ENCODE assay signal across 15 mouse cellular contexts in the genomic region with DNA sequence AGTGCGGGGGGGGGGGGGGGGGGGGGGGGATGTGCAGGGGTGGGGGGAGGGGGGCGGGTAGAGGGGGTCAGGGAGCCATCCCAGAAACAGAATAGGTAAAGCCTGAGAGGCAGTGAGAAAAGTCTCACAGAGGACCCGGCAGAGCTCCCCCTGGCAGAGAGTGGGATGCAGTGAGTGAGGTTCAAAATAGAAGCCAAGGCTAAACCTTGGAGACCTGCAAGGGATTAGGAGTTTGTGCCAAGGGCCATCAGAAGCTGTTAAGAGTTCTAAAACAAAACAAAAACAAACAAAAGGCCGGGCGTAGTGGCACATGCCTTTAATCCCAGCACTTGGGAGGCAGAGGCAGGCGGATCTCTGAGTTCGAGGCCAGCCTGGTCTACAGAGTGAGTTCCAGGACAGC.
"Had no signal": no experiment of that assay in that cellular context is flagged by ENCODE, and none has a peak within 500 bp of the region (broad histone marks: within the 10 kb centered on the region; RNA-seq: fewer than 3 reads in every experiment).

No protein-coding gene starts in this region.

- DNase-seq: gastrocnemius, postnatal 14 days; gastrocnemius, postnatal 36 days; heart, adult 11 months; heart, adult 2 months; heart, postnatal 14 days; heart, postnatal 36 days; kidney, adult 11 months; kidney, adult 2 months; kidney, adult 9 months; kidney, postnatal 14 days; kidney, postnatal 36 days; layer of hippocampus, adult 9-11 months; liver; liver, embryonic 13.5 days; liver, postnatal 0 days had no signal
